Mouse (Mus musculus) limb, embryonic 14.5 days (tissue): Measurements from ENCODE around the gene Serpinb1a. TPM values are rescaled to one million over a fixed set of nuclear protein-coding genes. Genes with fewer than 3 reads are reported as not detected.

ENCODE experiments used
- ATAC-seq: fragments of 200-750 bp; cut with Nextera tagmentation; 2 replicates; pipeline ENCODE4 v1.8.0; 2017; ENCODE audit warnings: low read depth, moderate number of reproducible peaks, moderate TSS enrichment; ENCODE audit not compliant: low FRiP score
- DNase-seq: peaks from one replicate; pipeline ENCODE4 v3.0.0-alpha.2; 2015; ENCODE audit warnings: low spot score
- H3K27ac ChIP-seq: fragments of 300-500 bp; sonication (generic); replicated peaks from 2 replicates; pipeline ENCODE4 v1.5.1; 2014; ENCODE audit warnings: low read depth, mild to moderate bottlenecking, low read length, moderate library complexity, mixed read lengths
- H3K27me3 ChIP-seq: fragments of 300-500 bp; sonication (generic); 2 replicates; pipeline ENCODE4 v1.6.1; 2014; ENCODE audit warnings: low read length, mixed read lengths; ENCODE audit not compliant: control insufficient read depth, insufficient read depth
- H3K36me3 ChIP-seq: fragments of 300-500 bp; sonication (generic); 2 replicates; pipeline ENCODE4 v1.6.1; 2014; ENCODE audit warnings: mild to moderate bottlenecking, low read length, moderate library complexity, mixed read lengths; ENCODE audit not compliant: control insufficient read depth, insufficient read depth
- H3K4me1 ChIP-seq: fragments of 300-500 bp; sonication (generic); 2 replicates; pipeline ENCODE4 v1.6.1; 2014; ENCODE audit warnings: antibody characterized with exemption, low read length, mixed read lengths; ENCODE audit not compliant: control insufficient read depth, insufficient read depth
- H3K4me2 ChIP-seq: fragments of 300-500 bp; sonication (generic); replicated peaks from 2 replicates; pipeline ENCODE4 v1.6.1; 2014; ENCODE audit warnings: low read depth, mild to moderate bottlenecking, low read length, moderate library complexity; ENCODE audit not compliant: severe bottlenecking
- H3K4me3 ChIP-seq: fragments of 300-500 bp; sonication (generic); replicated peaks from 2 replicates; pipeline ENCODE4 v1.5.1; 2014; ENCODE audit warnings: low read length
- H3K9ac ChIP-seq: fragments of 300-500 bp; sonication (generic); 2 replicates; pipeline ENCODE4 v1.6.1; 2014; ENCODE audit warnings: mild to moderate bottlenecking, low read depth, low read length, moderate library complexity; ENCODE audit not compliant: severe bottlenecking
- H3K9me3 ChIP-seq: fragments of 300-500 bp; sonication (generic); 2 replicates; pipeline ENCODE4 v1.6.1; 2016; ENCODE audit warnings: low read length; ENCODE audit not compliant: control insufficient read depth
- POLR2A ChIP-seq: fragments of 200-500 bp; IDR thresholded peaks from 2 replicates; pipeline ENCODE4 v1.8.0; 2012; ENCODE audit warnings: inconsistent platforms, mild to moderate bottlenecking, moderate library complexity, borderline replicate concordance; ENCODE audit not compliant: insufficient read depth, insufficient read length; ENCODE audit errors: extremely low read depth
- WGBS: fragments of 180-500 bp; shearing (Covaris S2); extraction: QIAGEN DNeasy Blood & Tissue Kit; methylation state at CpG from one replicate; pipeline ENCODE4 v1.1.7; 2014; 5-methylcytosine and 5-hydroxymethylcytosine counted together
- polyA plus RNA-seq, 2 experiments: library from polyadenylated mRNA; depleted of rRNA in 1 of 2; stranded (reverse) in 1 of 2; unstranded in 1 of 2; fragments of >200 nt; fragmentation: Nextera tagmentation in 1 of 2; extraction: Ambion mirVana in 1 of 2; gene quantifications; 2 replicates each; pipeline versions ENCODE4 v1.2.1 to v1.2.3; 2012 to 2014

Gene Serpinb1a
- polyA plus RNA-seq, 2 experiments: 8.7 to 23.3 TPM

GRCm38 (mm10) chr13:32821671-32822070 is 29.3 kb downstream of the Serpinb1a start:
- no peak overlapping the region for H3K4me3 ChIP-seq
- 98% methylated on average over 4 of the region's 4 CpGs for WGBS
- H3K27ac ChIP-seq: no peak overlapping the region
- no peaks in the 10 kb centered on the region for H3K4me1 ChIP-seq
- no peak for TF ChIP-seq POLR2A
- H3K4me2 ChIP-seq: no peak overlapping the region
- no peaks in the 10 kb centered on the region for H3K27me3 ChIP-seq
- no peaks in the 10 kb centered on the region for H3K9me3 ChIP-seq
- H3K36me3 ChIP-seq: peaks cover 49% of the 10 kb centered on the region
- no peak overlapping the region for H3K9ac ChIP-seq
- ATAC-seq (no peak), DNase-seq (no peak)

DNA sequence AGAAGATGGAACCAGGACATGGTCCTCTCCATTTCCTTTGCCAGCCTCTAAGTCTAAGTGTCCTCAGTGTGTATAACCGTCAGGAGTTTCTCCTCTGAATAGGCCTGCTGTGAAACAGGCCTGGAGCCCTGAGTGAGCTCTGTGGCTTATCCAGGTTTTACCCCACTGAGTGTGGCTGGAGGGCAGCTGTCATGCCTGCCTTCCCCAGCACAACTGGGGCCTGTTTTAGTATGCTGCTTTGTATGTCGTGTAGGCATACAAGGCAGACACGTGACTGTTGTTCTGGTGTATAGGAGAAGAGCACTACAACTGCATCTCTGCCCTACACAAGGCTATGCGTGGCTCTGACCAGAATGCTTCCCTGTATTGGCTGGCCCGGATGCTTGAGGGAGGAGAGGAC is 31.1 kb downstream of the Serpinb1a start:
- Histone ChIP-seq H3K9me3 (no peaks in the 10 kb centered on the region), H3K27ac (no peak overlapping the region), H3K9ac (no peak overlapping the region), H3K4me3 (no peak overlapping the region), H3K4me1 (no peaks in the 10 kb centered on the region), H3K36me3 (peaks cover 62% of the 10 kb centered on the region), H3K4me2 (no peak overlapping the region), H3K27me3 (no peaks in the 10 kb centered on the region)
- peak; percentile 41; the same call in 1 of the 2 replicates for ATAC-seq
- WGBS: 92% methylated on average over 5 of the region's 5 CpGs
- no peak for DNase-seq
- no peak for TF ChIP-seq POLR2A

- Histone ChIP-seq H3K27me3 (no peaks in the 10 kb centered on the region), H3K36me3 (peaks cover 65% of the 10 kb centered on the region), H3K9ac (no peak overlapping the region), H3K4me2 (no peak overlapping the region), H3K4me3 (no peak overlapping the region), H3K27ac (no peak overlapping the region), H3K9me3 (no peaks in the 10 kb centered on the region), H3K4me1 (no peaks in the 10 kb centered on the region)
- TF ChIP-seq POLR2A: no peak
- 91% methylated on average over 3 of the region's 3 CpGs for WGBS
- ATAC-seq (peak; percentile 73; the same call in 1 of the 2 replicates), DNase-seq (no peak)
These were observed 31.7 kb downstream of the Serpinb1a start for GRCm38 (mm10) chr13:32819241-32819640.

DNA sequence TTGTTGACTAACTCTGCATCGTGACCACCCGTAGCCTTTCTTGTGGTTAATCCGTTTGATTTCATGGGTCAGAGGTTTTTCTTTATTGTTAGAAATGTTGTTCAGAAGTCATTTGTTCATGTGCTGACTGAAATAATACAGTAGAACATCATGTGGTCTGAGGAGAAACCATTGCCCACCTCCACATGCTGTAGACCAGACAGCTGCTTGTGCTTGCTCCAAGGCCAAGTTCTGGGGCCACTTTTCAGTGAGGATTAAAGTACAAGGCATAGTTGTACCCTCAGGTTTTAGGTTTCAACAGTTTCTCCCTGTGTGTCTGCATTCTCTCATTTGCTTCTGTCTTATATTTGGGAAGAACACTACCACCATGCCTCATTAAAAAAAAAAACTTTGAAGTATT is 43.4 kb downstream of the Serpinb1a start:
- Histone ChIP-seq H3K9ac (no peak overlapping the region), H3K4me3 (no peak overlapping the region), H3K4me2 (no peak overlapping the region), H3K27me3 (no peaks in the 10 kb centered on the region), H3K27ac (no peak overlapping the region), H3K9me3 (no peaks in the 10 kb centered on the region), H3K36me3 (peaks cover 26% of the 10 kb centered on the region), H3K4me1 (peaks cover 16% of the 10 kb centered on the region)
- ATAC-seq: no peak
- TF ChIP-seq POLR2A: no peak
- DNase-seq: no peak
- 86% methylated on average over 3 of the region's 3 CpGs for WGBS

GRCm38 (mm10) chr13:32806820-32807219 is 44.2 kb downstream of the Serpinb1a start:
- ATAC-seq (no peak), DNase-seq (no peak)
- no peak overlapping the region for H3K4me3 ChIP-seq
- no peak overlapping the region for H3K9ac ChIP-seq
- peaks cover 26% of the 10 kb centered on the region for H3K36me3 ChIP-seq
- no peaks in the 10 kb centered on the region for H3K27me3 ChIP-seq
- H3K4me1 ChIP-seq: peaks cover 16% of the 10 kb centered on the region
- no peaks in the 10 kb centered on the region for H3K9me3 ChIP-seq
- H3K4me2 ChIP-seq: no peak overlapping the region
- 84% methylated on average over 7 of the region's 7 CpGs for WGBS
- H3K27ac ChIP-seq: no peak overlapping the region
- no peak for TF ChIP-seq POLR2A
